Mouse (Mus musculus) bone marrow macrophage, adult 2 months (primary cell): ENCODE results near the gene Dab1. TPM values are rescaled to one million over a fixed set of nuclear protein-coding genes. Genes with fewer than 3 reads are reported as not detected.

Experiments
- H3K27ac ChIP-seq: 2 replicates; pipeline ENCODE4 v1.5.1; 2012; ENCODE audit warnings: low read depth, low read length; ENCODE audit not compliant: insufficient read depth
- H3K4me1 ChIP-seq: 2 replicates; pipeline ENCODE4 v1.6.1; 2012; ENCODE audit warnings: low read length; ENCODE audit not compliant: control insufficient read depth, insufficient read depth
- H3K4me3 ChIP-seq: 2 replicates; pipeline ENCODE4 v1.5.1; 2012; ENCODE audit warnings: mild to moderate bottlenecking, low read length, moderate library complexity; ENCODE audit not compliant: insufficient read depth
- CTCF ChIP-seq: IDR thresholded peaks from 2 replicates; pipeline ENCODE4 v1.5.1; 2012; ENCODE audit warnings: low read depth, mild to moderate bottlenecking, low read length, moderate library complexity
- POLR2A ChIP-seq: IDR thresholded peaks from 2 replicates; pipeline ENCODE4 v1.6.1; 2012; ENCODE audit warnings: mild to moderate bottlenecking, low read depth, low read length, borderline replicate concordance
- polyA plus RNA-seq: library from polyadenylated mRNA; stranded (reverse); fragments of >200 nt; gene quantifications from 2 replicates; pipeline ENCODE4 v1.2.4, GENCODE M21; 2012; ENCODE audit not compliant: missing spikeins, insufficient read depth, insufficient read length

The Dab1 gene
- polyA plus RNA-seq, 1 experiment: not detected

GRCm38 (mm10) chr4:104680475-104680874, 1061.3 kb downstream of the Dab1 start:
- Histone ChIP-seq H3K4me1 (no peaks in the 10 kb centered on the region), H3K4me3 (no peak overlapping the region), H3K27ac (no peak overlapping the region)
- TF ChIP-seq POLR2A (no peak), CTCF (no peak)

GRCm38 (mm10) chr4:104686137-104686809, 1067.1 kb downstream of the Dab1 start:
- Histone ChIP-seq H3K27ac (no peak overlapping the region), H3K4me1 (no peaks in the 10 kb centered on the region), H3K4me3 (no peak overlapping the region)
- no peak for TF ChIP-seq CTCF
- no peak for TF ChIP-seq POLR2A

- no peak overlapping the region for H3K27ac ChIP-seq
- no peak overlapping the region for H3K4me3 ChIP-seq
- no peaks in the 10 kb centered on the region for H3K4me1 ChIP-seq
- TF ChIP-seq CTCF: no peak
- TF ChIP-seq POLR2A: no peak
Measured at GRCm38 (mm10) chr4:104689047-104689446, 1069.9 kb downstream of the Dab1 start.

- no peaks in the 10 kb centered on the region for H3K4me1 ChIP-seq
- no peak overlapping the region for H3K4me3 ChIP-seq
- H3K27ac ChIP-seq: no peak overlapping the region
- TF ChIP-seq POLR2A: no peak
- TF ChIP-seq CTCF: no peak
Measured at GRCm38 (mm10) chr4:104691026-104691425, 1071.9 kb downstream of the Dab1 start.

GRCm38 (mm10) chr4:104694188-104694587, 1075.0 kb downstream of the Dab1 start:
- Histone ChIP-seq H3K27ac (no peak overlapping the region), H3K4me1 (no peaks in the 10 kb centered on the region), H3K4me3 (no peak overlapping the region)
- no peak for TF ChIP-seq POLR2A
- TF ChIP-seq CTCF: no peak

- TF ChIP-seq CTCF (no peak), POLR2A (no peak)
- H3K27ac ChIP-seq: no peak overlapping the region
- no peak overlapping the region for H3K4me3 ChIP-seq
- H3K4me1 ChIP-seq: no peaks in the 10 kb centered on the region
Measured at GRCm38 (mm10) chr4:104696522-104696921, 1077.4 kb downstream of the Dab1 start.

GRCm38 (mm10) chr4:104697703-104698102, 1078.5 kb downstream of the Dab1 start:
- no peak for TF ChIP-seq POLR2A
- TF ChIP-seq CTCF: no peak
- Histone ChIP-seq H3K4me3 (no peak overlapping the region), H3K27ac (no peak overlapping the region), H3K4me1 (no peaks in the 10 kb centered on the region)

- Histone ChIP-seq H3K4me1 (no peaks in the 10 kb centered on the region), H3K4me3 (no peak overlapping the region), H3K27ac (no peak overlapping the region)
- no peak for TF ChIP-seq POLR2A
- TF ChIP-seq CTCF: no peak
Measured at GRCm38 (mm10) chr4:104705664-104706645, 1086.8 kb downstream of the Dab1 start.

- Histone ChIP-seq H3K4me1 (no peaks in the 10 kb centered on the region), H3K27ac (no peak overlapping the region), H3K4me3 (no peak overlapping the region)
- TF ChIP-seq POLR2A (no peak), CTCF (no peak)
Measured at GRCm38 (mm10) chr4:104712338-104713083, 1093.4 kb downstream of the Dab1 start.
